Mouse (Mus musculus) neural tube, embryonic 13.5 days (tissue): ENCODE data around the gene Tanc2. TPM values are rescaled to one million over a fixed set of nuclear protein-coding genes. Genes with fewer than 3 reads are reported as not detected.

ENCODE experiments used
- ATAC-seq: fragments of 200-750 bp; cut with Nextera tagmentation; 2 replicates; pipeline ENCODE4 v1.8.0; 2017; ENCODE audit warnings: low read depth, mild to moderate bottlenecking, moderate TSS enrichment, moderate library complexity
- H3K27ac ChIP-seq: fragments of 300-500 bp; sonication (generic); replicated peaks from 2 replicates; pipeline ENCODE4 v1.5.1; 2015; ENCODE audit warnings: moderate library complexity, mild to moderate bottlenecking, inconsistent platforms
- H3K27me3 ChIP-seq: fragments of 300-500 bp; sonication (generic); 2 replicates; pipeline ENCODE4 v1.6.1; 2015; ENCODE audit warnings: mild to moderate bottlenecking, inconsistent platforms
- H3K36me3 ChIP-seq: fragments of 300-500 bp; sonication (generic); 2 replicates; pipeline ENCODE4 v1.6.1; 2015; ENCODE audit warnings: mild to moderate bottlenecking, inconsistent platforms
- H3K4me1 ChIP-seq: fragments of 300-500 bp; sonication (generic); replicated peaks from 2 replicates; pipeline ENCODE4 v1.6.1; 2015; ENCODE audit warnings: inconsistent platforms
- H3K4me2 ChIP-seq: fragments of 300-500 bp; sonication (generic); 2 replicates; pipeline ENCODE4 v1.6.1; 2015; ENCODE audit warnings: inconsistent platforms, mild to moderate bottlenecking, moderate library complexity
- H3K4me3 ChIP-seq: fragments of 300-500 bp; sonication (generic); 2 replicates; pipeline ENCODE4 v1.5.1; 2015; ENCODE audit warnings: mild to moderate bottlenecking, inconsistent platforms
- H3K9ac ChIP-seq: fragments of 300-500 bp; sonication (generic); 2 replicates; pipeline ENCODE4 v1.6.1; 2015; ENCODE audit warnings: moderate library complexity, mild to moderate bottlenecking, inconsistent platforms
- H3K9me3 ChIP-seq: fragments of 300-500 bp; sonication (generic); 2 replicates; pipeline ENCODE4 v1.6.1; 2016; ENCODE audit warnings: inconsistent platforms
- WGBS: fragments of 180-500 bp; shearing (Covaris S2); methylation state at CpG from one replicate; pipeline ENCODE4 v1.1.7; 2015; 5-methylcytosine and 5-hydroxymethylcytosine counted together
- polyA plus RNA-seq: library from polyadenylated mRNA; unstranded; fragments of >200 nt; fragmentation: Nextera tagmentation; extraction: Ambion mirVana; gene quantifications from 2 replicates; pipeline ENCODE4 v1.2.1, GENCODE M21; 2015

Gene Tanc2
- polyA plus RNA-seq, 1 experiment from 2014 or later = 34.9 TPM

GRCm38 (mm10) chr11:105950519-105950918 lies 360.7 kb downstream of the Tanc2 start:
- Histone ChIP-seq H3K4me3 (no peak overlapping the region), H3K4me2 (no peak overlapping the region), H3K9me3 (no peaks in the 10 kb centered on the region), H3K36me3 (no peaks in the 10 kb centered on the region), H3K27ac (no peak overlapping the region), H3K27me3 (0 out of 2 replicates have a peak, but pooled peaks cover 8% of the 10 kb centered on the region), H3K4me1 (no peaks in the 10 kb centered on the region), H3K9ac (no peak overlapping the region)
- no peak for ATAC-seq
- WGBS = 76% methylated on average over 4 of the region's 4 CpGs

GRCm38 (mm10) chr11:105951601-105952044 lies 361.8 kb downstream of the Tanc2 start:
- no peak overlapping the region for H3K4me2 ChIP-seq
- H3K9ac ChIP-seq = no peak overlapping the region

GRCm38 (mm10) chr11:105952111-105952510 lies 362.3 kb downstream of the Tanc2 start:
- Histone ChIP-seq H3K4me2 (no peak overlapping the region), H3K36me3 (no peaks in the 10 kb centered on the region), H3K4me3 (no peak overlapping the region), H3K4me1 (no peaks in the 10 kb centered on the region), H3K9me3 (no peaks in the 10 kb centered on the region), H3K27ac (no peak overlapping the region), H3K9ac (no peak overlapping the region), H3K27me3 (no peaks in the 10 kb centered on the region)
- no peak for ATAC-seq
- 85% methylated on average over 9 of the region's 9 CpGs for WGBS

More at GRCm38 (mm10) chr11:105951601-105952044, 361.8 kb downstream of the Tanc2 start:
- Histone ChIP-seq H3K9me3 (no peaks in the 10 kb centered on the region), H3K4me1 (no peaks in the 10 kb centered on the region), H3K27ac (no peak overlapping the region), H3K27me3 (no peaks in the 10 kb centered on the region), H3K36me3 (no peaks in the 10 kb centered on the region), H3K4me3 (no peak overlapping the region)
- 45% methylated on average over 3 of the region's 3 CpGs for WGBS
- no peak for ATAC-seq

GRCm38 (mm10) chr11:105952911-105953386 lies 363.2 kb downstream of the Tanc2 start, which contains the start of gene Cyb561:
TSS of gene Cyb561 (minus strand) at chr11:105953336.
- no peak within 1 kb of the TSS for H3K9ac ChIP-seq
- ATAC-seq = no peak
- 86% methylated on average over 12 of the region's 12 CpGs for WGBS

GRCm38 (mm10) chr11:105953402-105953801 lies 363.6 kb downstream of the Tanc2 start:
- no peak for ATAC-seq
- Histone ChIP-seq H3K36me3 (no peaks in the 10 kb centered on the region), H3K4me2 (no peak overlapping the region), H3K27ac (no peak overlapping the region), H3K4me3 (no peak overlapping the region), H3K4me1 (no peaks in the 10 kb centered on the region), H3K9ac (no peak overlapping the region), H3K9me3 (no peaks in the 10 kb centered on the region), H3K27me3 (no peaks in the 10 kb centered on the region)
- 82% methylated on average over 6 of the region's 6 CpGs for WGBS

More at GRCm38 (mm10) chr11:105952911-105953386, 363.2 kb downstream of the Tanc2 start, which contains the start of gene Cyb561:
- Histone ChIP-seq H3K27ac (no peak within 1 kb of the TSS), H3K9me3 (no peaks in the 10 kb centered on the region), H3K27me3 (no peaks in the 10 kb centered on the region), H3K36me3 (no peaks in the 10 kb centered on the region), H3K4me2 (no peak within 1 kb of the TSS), H3K4me3 (no peak within 1 kb of the TSS), H3K4me1 (no peaks in the 10 kb centered on the region)

- no peak for ATAC-seq
- Histone ChIP-seq H3K4me2 (no peak overlapping the region), H3K4me1 (no peaks in the 10 kb centered on the region), H3K9ac (no peak overlapping the region), H3K27ac (no peak overlapping the region), H3K36me3 (no peaks in the 10 kb centered on the region), H3K9me3 (no peaks in the 10 kb centered on the region), H3K4me3 (no peak overlapping the region), H3K27me3 (no peaks in the 10 kb centered on the region)
- WGBS = 93% methylated on average over 28 of the region's 28 CpGs
Measured at GRCm38 (mm10) chr11:105955815-105956430, 366.1 kb downstream of the Tanc2 start.

- no peak overlapping the region for H3K4me3 ChIP-seq
- no peak overlapping the region for H3K27ac ChIP-seq
- no peak overlapping the region for H3K4me2 ChIP-seq
- no peak overlapping the region for H3K9ac ChIP-seq
- no peaks in the 10 kb centered on the region for H3K36me3 ChIP-seq
- no peaks in the 10 kb centered on the region for H3K27me3 ChIP-seq
- ATAC-seq = no peak
- no peaks in the 10 kb centered on the region for H3K9me3 ChIP-seq
- WGBS = 48% methylated on average over 6 of the region's 6 CpGs
- H3K4me1 ChIP-seq = no peaks in the 10 kb centered on the region
Measured at GRCm38 (mm10) chr11:105957501-105957900, 367.7 kb downstream of the Tanc2 start.

GRCm38 (mm10) chr11:105958566-105958965 lies 368.8 kb downstream of the Tanc2 start:
- Histone ChIP-seq H3K27ac (no peak overlapping the region), H3K4me3 (no peak overlapping the region), H3K4me1 (no peaks in the 10 kb centered on the region), H3K9ac (no peak overlapping the region), H3K36me3 (no peaks in the 10 kb centered on the region), H3K4me2 (no peak overlapping the region), H3K9me3 (no peaks in the 10 kb centered on the region), H3K27me3 (no peaks in the 10 kb centered on the region)
- 47% methylated on average over 1 of the region's 1 CpGs for WGBS
- ATAC-seq = no peak

- H3K27ac ChIP-seq = no peak overlapping the region
- H3K36me3 ChIP-seq = no peaks in the 10 kb centered on the region
- no peaks in the 10 kb centered on the region for H3K9me3 ChIP-seq
- ATAC-seq = 0 out of 2 replicates have a peak, but pooled peaks have one; percentile 43
- H3K4me2 ChIP-seq = no peak overlapping the region
- H3K27me3 ChIP-seq = no peaks in the 10 kb centered on the region
- H3K4me1 ChIP-seq = no peaks in the 10 kb centered on the region
- 57% methylated on average over 17 of the region's 17 CpGs for WGBS
- H3K4me3 ChIP-seq = no peak overlapping the region
- H3K9ac ChIP-seq = no peak overlapping the region
Measured at GRCm38 (mm10) chr11:105959355-105959754, 369.6 kb downstream of the Tanc2 start.

GRCm38 (mm10) chr11:105964691-105965090 lies 374.9 kb downstream of the Tanc2 start:
- 78% methylated on average over 5 of the region's 5 CpGs for WGBS
- no peak for ATAC-seq

GRCm38 (mm10) chr11:105966288-105966687 lies 376.5 kb downstream of the Tanc2 start:
- H3K4me3 ChIP-seq = no peak overlapping the region
- H3K4me2 ChIP-seq = no peak overlapping the region
- WGBS = 79% methylated on average over 4 of the region's 4 CpGs
- no peak overlapping the region for H3K9ac ChIP-seq
- H3K36me3 ChIP-seq = no peaks in the 10 kb centered on the region
- no peak overlapping the region for H3K27ac ChIP-seq
- H3K27me3 ChIP-seq = peaks cover 54% of the 10 kb centered on the region
- peaks cover 17% of the 10 kb centered on the region for H3K4me1 ChIP-seq
- H3K9me3 ChIP-seq = no peaks in the 10 kb centered on the region
- ATAC-seq = no peak

More at GRCm38 (mm10) chr11:105964691-105965090, 374.9 kb downstream of the Tanc2 start:
- H3K4me1 ChIP-seq = peaks cover 17% of the 10 kb centered on the region
- H3K27me3 ChIP-seq = peaks cover 39% of the 10 kb centered on the region
- no peaks in the 10 kb centered on the region for H3K36me3 ChIP-seq
- H3K9ac ChIP-seq = no peak overlapping the region
- H3K4me3 ChIP-seq = no peak overlapping the region
- no peaks in the 10 kb centered on the region for H3K9me3 ChIP-seq
- no peak overlapping the region for H3K4me2 ChIP-seq
- H3K27ac ChIP-seq = no peak overlapping the region

GRCm38 (mm10) chr11:105967741-105968574 lies 378.2 kb downstream of the Tanc2 start, which contains the start of gene Ace:
TSS of gene Ace (plus strand) at chr11:105967945.
- H3K9ac ChIP-seq = peak within 1 kb of the TSS; percentile 77
- H3K4me1 ChIP-seq = peaks cover 17% of the 10 kb centered on the region
- no peaks in the 10 kb centered on the region for H3K9me3 ChIP-seq
- H3K27me3 ChIP-seq = peaks cover 56% of the 10 kb centered on the region
- under 1% methylated on average over 70 of the region's 76 CpGs for WGBS
- peak within 1 kb of the TSS; percentile 97 for H3K4me2 ChIP-seq
- H3K36me3 ChIP-seq = no peaks in the 10 kb centered on the region
- H3K27ac ChIP-seq = 0 out of 2 replicates have a peak within 1 kb of the TSS, but pooled peaks have one; percentile 0
- peak within 1 kb of the TSS; percentile 59 for H3K4me3 ChIP-seq
- ATAC-seq = peak; percentile 74
